Mouse (Mus musculus) fibroblast of lung, adult 2 months (primary cell): ENCODE data around the gene Sult2a5.

ENCODE experiments used
- DNase-seq: peaks from one replicate; pipeline ENCODE4 v3.0.0-alpha.2; 2011; ENCODE audit warnings: low read depth

Gene Sult2a5

GRCm38 (mm10) chr7:13623667-13624066 is at the start of gene Sult2a5:
Sult2a5 (plus strand) TSS chr7:13623967.
- DNase-seq: no peak
